Mouse (Mus musculus): ENCODE results near the gene Sh3pxd2a.
A peak's percentile ranks its signal among the peaks of the same experiment; 100 is the strongest.

The Sh3pxd2a gene

GRCm38 (mm10) chr19:47230682-47231081 lies 233.5 kb downstream of the Sh3pxd2a start:
- DNase-seq (ENCODE audit: low read depth): no peak

- DNase-seq (ENCODE audit: low read depth): no peak
These were observed 234.1 kb downstream of the Sh3pxd2a start for GRCm38 (mm10) chr19:47230082-47230481.

DNA sequence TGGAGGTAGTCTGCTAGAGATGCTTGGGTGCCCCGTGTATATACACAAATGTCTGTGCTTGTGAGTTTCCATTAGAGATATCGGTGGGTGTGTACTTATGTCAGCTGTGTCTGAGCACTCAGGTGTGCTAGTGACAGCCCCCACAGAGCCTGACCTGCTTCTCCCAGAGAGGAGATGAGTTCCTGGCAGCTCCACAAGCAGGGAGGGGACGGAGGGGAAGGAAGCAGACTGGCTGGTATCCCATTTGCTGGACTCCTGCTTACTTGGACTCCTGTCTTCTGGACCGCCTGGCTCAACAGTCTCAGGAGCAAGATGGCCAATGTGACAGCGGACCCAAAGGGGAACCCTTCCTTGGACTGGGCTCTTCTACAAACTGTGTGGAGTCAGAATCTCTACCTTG lies 234.7 kb downstream of the Sh3pxd2a start:
- DNase-seq (ENCODE audit: low read depth): no peak

GRCm38 (mm10) chr19:47228725-47229252 lies 235.4 kb downstream of the Sh3pxd2a start:
- peak; percentile 71 for DNase-seq (ENCODE audit: low read depth)

- DNase-seq (ENCODE audit: low read depth): no peak
These were observed 238.4 kb downstream of the Sh3pxd2a start for GRCm38 (mm10) chr19:47225791-47226190.

GRCm38 (mm10) chr19:47224743-47225142 lies 239.5 kb downstream of the Sh3pxd2a start:
- no peak for DNase-seq (ENCODE audit: low read depth)

DNA sequence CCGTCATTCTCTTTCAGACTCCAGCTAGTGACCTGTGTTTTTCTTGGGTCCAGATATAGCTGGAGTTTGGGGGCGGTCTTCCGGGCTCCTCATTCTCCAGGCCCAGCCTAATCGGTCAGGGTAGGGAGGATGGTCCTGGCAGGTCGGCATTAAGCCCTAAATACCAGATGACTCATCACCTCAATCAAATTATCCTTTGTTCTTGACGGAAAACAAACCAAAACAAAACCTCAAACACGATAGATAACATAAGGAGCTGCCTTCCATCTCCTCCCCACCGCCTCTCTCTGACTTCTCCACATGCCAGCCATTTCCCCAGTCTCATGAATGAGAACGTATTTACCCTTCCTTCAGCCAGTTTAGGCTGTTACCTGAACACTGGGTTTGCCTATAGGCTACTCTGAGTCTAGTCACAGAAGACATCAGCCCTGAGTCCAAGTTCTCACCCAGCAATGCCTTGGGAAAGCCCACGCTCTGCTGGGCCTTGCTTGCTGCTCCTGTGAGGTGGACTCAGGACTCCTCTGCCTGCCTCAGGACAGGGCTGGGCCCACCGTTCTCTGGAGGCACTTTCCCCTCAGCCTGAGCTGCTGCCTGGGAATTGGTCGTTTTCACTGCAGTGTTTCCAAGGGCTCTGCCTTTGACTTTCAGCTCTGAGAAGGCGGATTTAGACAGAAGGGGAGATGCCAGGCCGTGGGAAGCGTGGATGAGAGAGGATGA lies 241.2 kb downstream of the Sh3pxd2a start:
- no peak for DNase-seq (ENCODE audit: low read depth)

GRCm38 (mm10) chr19:47222154-47222840 lies 241.9 kb downstream of the Sh3pxd2a start:
- no peak for DNase-seq (ENCODE audit: low read depth)

- DNase-seq (ENCODE audit: low read depth): no peak
These were observed 242.6 kb downstream of the Sh3pxd2a start for GRCm38 (mm10) chr19:47221500-47222153.

- peak; percentile 61 for DNase-seq (ENCODE audit: low read depth)
These were observed 243.2 kb downstream of the Sh3pxd2a start for GRCm38 (mm10) chr19:47221006-47221405.

DNA sequence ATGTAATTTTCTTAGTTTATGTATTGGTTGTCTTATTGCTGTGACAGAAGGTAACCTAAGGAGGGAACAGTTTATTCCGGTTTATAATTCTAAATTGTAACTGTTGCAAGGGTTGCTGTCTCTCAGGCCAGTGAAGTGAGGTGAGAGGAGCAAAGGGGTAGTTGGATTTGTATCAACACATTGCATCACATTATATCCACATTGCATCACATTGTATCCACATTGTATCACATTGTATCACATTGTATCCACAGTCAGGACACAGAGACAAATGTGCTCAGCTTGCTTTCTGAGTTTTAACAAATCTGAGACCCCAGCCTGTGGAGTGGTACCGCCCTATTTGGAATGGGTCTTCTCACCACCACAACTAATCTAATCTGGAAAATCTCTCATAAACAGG lies 244.0 kb downstream of the Sh3pxd2a start:
- no peak for DNase-seq (ENCODE audit: low read depth)

GRCm38 (mm10) chr19:47219622-47220021 lies 244.6 kb downstream of the Sh3pxd2a start:
- peak; percentile 90 for DNase-seq (ENCODE audit: low read depth)

DNA sequence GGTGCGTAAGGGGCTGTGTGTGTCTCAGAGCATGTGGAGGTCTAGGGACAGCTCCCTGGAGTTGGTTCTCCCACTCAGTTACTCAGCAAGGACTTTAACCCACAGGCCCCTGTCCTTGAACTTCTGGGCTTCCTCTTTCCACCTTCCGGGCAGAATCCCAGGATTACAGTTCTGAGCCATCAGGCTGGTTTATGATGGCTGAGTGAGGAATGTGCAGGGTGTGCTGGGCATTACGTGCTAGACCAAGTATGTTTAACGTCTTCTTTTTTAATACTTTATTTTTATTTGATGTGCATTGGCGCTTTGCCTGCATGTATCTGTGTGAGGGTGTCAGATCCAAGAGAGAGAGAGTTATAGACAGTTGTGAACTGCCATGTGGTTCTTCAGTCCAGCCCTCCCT lies 247.4 kb downstream of the Sh3pxd2a start:
- DNase-seq (ENCODE audit: low read depth): peak; percentile 80

- no peak for DNase-seq (ENCODE audit: low read depth)
These were observed 250.7 kb downstream of the Sh3pxd2a start for GRCm38 (mm10) chr19:47213470-47213869.

- DNase-seq (ENCODE audit: low read depth): no peak
These were observed 251.8 kb downstream of the Sh3pxd2a start for GRCm38 (mm10) chr19:47212401-47212800.

- no peak for DNase-seq (ENCODE audit: low read depth)
These were observed 252.4 kb downstream of the Sh3pxd2a start for GRCm38 (mm10) chr19:47211609-47212312.

GRCm38 (mm10) chr19:47210432-47210831 lies 253.8 kb downstream of the Sh3pxd2a start:
- DNase-seq (ENCODE audit: low read depth): no peak
